Mouse (Mus musculus) CH12.LX (cell line): ENCODE measurements around the gene Myo18a. TPM values are rescaled to one million over a fixed set of nuclear protein-coding genes. Genes with fewer than 3 reads are reported as not detected.

Experiments used
- DNase-seq: peaks from one replicate; pipeline ENCODE4 v3.0.0-alpha.2; 2013; ENCODE audit errors: extremely low read depth
- H3K27ac ChIP-seq: 2 replicates; pipeline ENCODE4 v1.5.1; 2012; ENCODE audit warnings: low read depth, mild to moderate bottlenecking, control low read depth, moderate library complexity; ENCODE audit not compliant: insufficient read depth
- H3K27me3 ChIP-seq: replicated peaks from 2 replicates; pipeline ENCODE3; 2012; ENCODE audit warnings: inconsistent platforms
- H3K36me3 ChIP-seq, 2 experiments: replicated peaks in 1 of 2; 2 replicates each; pipeline versions ENCODE3 to v1.6.1; 2012; ENCODE audit warnings: inconsistent platforms in 1 of 2, low read length in 1 of 2, mild to moderate bottlenecking in 1 of 2, mixed read lengths in 1 of 2, moderate library complexity in 1 of 2; ENCODE audit not compliant: control insufficient read depth in 1 of 2, insufficient read depth in 1 of 2
- H3K4me1 ChIP-seq, 2 experiments: 2 replicates each; pipeline ENCODE4 v1.6.1; 2012; ENCODE audit warnings: inconsistent platforms in 1 of 2, moderate library complexity in 1 of 2; ENCODE audit not compliant: insufficient read depth in 2 of 2, control insufficient read depth in 1 of 2
- H3K4me2 ChIP-seq: 2 replicates; pipeline ENCODE4 v1.6.1; 2012; ENCODE audit warnings: low read depth, mild to moderate bottlenecking, control low read depth; ENCODE audit not compliant: poor library complexity, insufficient read depth, severe bottlenecking
- H3K4me3 ChIP-seq, 3 experiments: fragments of 150-350 bp in 1 of 3; sonication (generic) in 1 of 3; replicated peaks in 1 of 3; 2 replicates each; pipeline versions ENCODE3 to v1.5.1; 2011 to 2012; ENCODE audit warnings: low read depth in 2 of 3, low read length in 2 of 3, mild to moderate bottlenecking in 2 of 3, moderate library complexity in 2 of 3, control low read depth in 1 of 3, improper control_type of control experiment in 1 of 3, inconsistent platforms in 1 of 3, mixed read lengths in 1 of 3; ENCODE audit not compliant: poor library complexity in 1 of 3
- H3K79me2 ChIP-seq: replicated peaks from 2 replicates; pipeline ENCODE4 v1.6.1; 2012; ENCODE audit warnings: mild to moderate bottlenecking, moderate library complexity; ENCODE audit not compliant: control insufficient read depth, poor library complexity, insufficient read depth, severe bottlenecking; ENCODE audit errors: extremely low read depth
- H3K9ac ChIP-seq: 2 replicates; pipeline ENCODE4 v1.6.1; 2012; ENCODE audit warnings: low read depth, mild to moderate bottlenecking, control low read depth, moderate library complexity; ENCODE audit not compliant: insufficient read depth
- H3K9me3 ChIP-seq: replicated peaks from 2 replicates; pipeline ENCODE3; 2012; ENCODE audit warnings: low read length, inconsistent platforms, mixed read lengths
- CHD1 ChIP-seq: IDR thresholded peaks from 2 replicates; pipeline ENCODE4 v1.6.1; 2012; ENCODE audit warnings: low read depth, low read length, improper control_type of control experiment, inconsistent platforms
- CTCF ChIP-seq, 2 experiments: IDR thresholded peaks in 1 of 2; conservative IDR thresholded peaks in 1 of 2; 2 replicates each; pipeline ENCODE4 v1.5.1; 2011 to 2012; ENCODE audit warnings: low read depth in 2 of 2, low read length in 2 of 2, improper control_type of control experiment in 1 of 2, inconsistent platforms in 1 of 2, mild to moderate bottlenecking in 1 of 2, moderate library complexity in 1 of 2
- E2F4 ChIP-seq: IDR thresholded peaks from 2 replicates; pipeline ENCODE4 v1.6.1; 2011; ENCODE audit warnings: low read depth, low read length, improper control_type of control experiment; ENCODE audit not compliant: insufficient replicate concordance
- EP300 ChIP-seq: IDR thresholded peaks from 2 replicates; pipeline ENCODE4 v1.6.1; 2011; ENCODE audit warnings: low read length, improper control_type of control experiment
- ETS1 ChIP-seq: conservative IDR thresholded peaks from 2 replicates; pipeline ENCODE4 v1.6.1; 2012; ENCODE audit warnings: low read depth, mild to moderate bottlenecking, inconsistent platforms, low read length, improper control_type of control experiment, moderate library complexity
- GABPA ChIP-seq: IDR thresholded peaks from 2 replicates; pipeline ENCODE4 v1.6.1; 2012; ENCODE audit warnings: low read depth, low read length, improper control_type of control experiment, inconsistent platforms; ENCODE audit not compliant: insufficient replicate concordance
- IRF4 ChIP-seq: IDR thresholded peaks from 2 replicates; pipeline ENCODE4 v1.6.1; 2014; ENCODE audit warnings: low read depth, mild to moderate bottlenecking, inconsistent platforms, low read length, improper control_type of control experiment
- MAFK ChIP-seq: IDR thresholded peaks from 2 replicates; pipeline ENCODE4 v1.6.1; 2011; ENCODE audit warnings: low read length, improper control_type of control experiment; ENCODE audit not compliant: insufficient replicate concordance
- MAZ ChIP-seq: IDR thresholded peaks from 2 replicates; pipeline ENCODE4 v1.6.1; 2012; ENCODE audit warnings: low read depth, mild to moderate bottlenecking, inconsistent platforms, low read length, improper control_type of control experiment, moderate library complexity
- NRF1 ChIP-seq: IDR thresholded peaks from 2 replicates; pipeline ENCODE4 v1.6.1; 2014; ENCODE audit warnings: low read depth, mild to moderate bottlenecking, inconsistent platforms, low read length, improper control_type of control experiment, moderate library complexity
- RAD21 ChIP-seq: IDR thresholded peaks from 2 replicates; pipeline ENCODE4 v1.6.1; 2011; ENCODE audit warnings: low read depth, mild to moderate bottlenecking, low read length, improper control_type of control experiment, moderate library complexity
- SIN3A ChIP-seq: IDR thresholded peaks from 2 replicates; pipeline ENCODE4 v1.6.1; 2012; ENCODE audit warnings: low read length, improper control_type of control experiment, inconsistent platforms
- TCF12 ChIP-seq: IDR thresholded peaks from 2 replicates; pipeline ENCODE4 v1.6.1; 2014; ENCODE audit warnings: low read depth, mild to moderate bottlenecking, inconsistent platforms, low read length, improper control_type of control experiment
- USF1 ChIP-seq: IDR thresholded peaks from 2 replicates; pipeline ENCODE4 v1.6.1; 2014; ENCODE audit warnings: low read depth, mild to moderate bottlenecking, inconsistent platforms, low read length, improper control_type of control experiment
- USF2 ChIP-seq: conservative IDR thresholded peaks from 2 replicates; pipeline ENCODE4 v1.6.1; 2011; ENCODE audit warnings: low read depth, low read length, improper control_type of control experiment
- ZMIZ1 ChIP-seq: IDR thresholded peaks from 2 replicates; pipeline ENCODE4 v1.6.1; 2012; ENCODE audit warnings: low read depth, mild to moderate bottlenecking, inconsistent platforms, low read length, improper control_type of control experiment
- ZNF384 ChIP-seq: IDR thresholded peaks from 2 replicates; pipeline ENCODE4 v1.6.1; 2012; ENCODE audit warnings: low read depth, low read length, improper control_type of control experiment, inconsistent platforms
- dilution Hi-C: fragments of 300-500 bp; cut with MboI; formaldehyde crosslinking; loops from 2 replicates; pipeline ENCODE4 v1.14.3; 2020; ENCODE audit warnings: low sequenced_read_pairs; ENCODE audit not compliant: extremely low pct_unique_long_range_greater_than_20kb, extremely low pct_ligation_motif_present
- in situ Hi-C: fragments of 300-500 bp; cut with MboI; formaldehyde crosslinking; loops from 3 replicates; pipeline ENCODE4 v1.14.3; 2019; ENCODE audit warnings: low sequenced_read_pairs, low pct_ligation_motif_present, low pct_unique_long_range_greater_than_20kb, mixed read lengths
- polyA plus RNA-seq: library from polyadenylated mRNA; unstranded; fragments of >175 nt; gene quantifications from 2 replicates; pipeline ENCODE4 v1.2.1, GENCODE M21; 2012; ENCODE audit warnings: low read depth; ENCODE audit not compliant: insufficient read length
- total RNA-seq, 2 experiments: library from RNA; depleted of rRNA; stranded (reverse); fragments of 300-350 nt in 1 of 2; fragments of >200 nt in 1 of 2; gene quantifications; 2 replicates each; pipeline ENCODE4 v1.2.3; 2012 to 2014

The Myo18a gene
- total and polyA plus RNA-seq, 3 experiments: 6.3 to 24.8 (median 16.8) TPM

- no peaks in the 10 kb centered on the region for H3K27me3 ChIP-seq
- H3K9me3 ChIP-seq: no peaks in the 10 kb centered on the region
- no peak overlapping the region for H3K27ac ChIP-seq
- H3K4me3 ChIP-seq: no peak overlapping the region
- H3K36me3 ChIP-seq: peaks cover 58 to 93% of the 10 kb centered on the region in 2 experiments
- TF ChIP-seq E2F4 (no peak), GABPA (no peak)
- H3K4me2 ChIP-seq: no peak overlapping the region
- peaks cover 0 to 21% of the 10 kb centered on the region in 2 experiments; a peak in 2 of 4 replicates for H3K4me1 ChIP-seq
- H3K79me2 ChIP-seq: no peaks in the 10 kb centered on the region
- in situ Hi-C loops (no loop called here), dilution Hi-C loops (no loop called here)
- H3K9ac ChIP-seq: no peak overlapping the region
- DNase-seq: no peak
These were observed 87.6 kb downstream of the Myo18a start for GRCm38 (mm10) chr11:77850401-77851244.

DNA sequence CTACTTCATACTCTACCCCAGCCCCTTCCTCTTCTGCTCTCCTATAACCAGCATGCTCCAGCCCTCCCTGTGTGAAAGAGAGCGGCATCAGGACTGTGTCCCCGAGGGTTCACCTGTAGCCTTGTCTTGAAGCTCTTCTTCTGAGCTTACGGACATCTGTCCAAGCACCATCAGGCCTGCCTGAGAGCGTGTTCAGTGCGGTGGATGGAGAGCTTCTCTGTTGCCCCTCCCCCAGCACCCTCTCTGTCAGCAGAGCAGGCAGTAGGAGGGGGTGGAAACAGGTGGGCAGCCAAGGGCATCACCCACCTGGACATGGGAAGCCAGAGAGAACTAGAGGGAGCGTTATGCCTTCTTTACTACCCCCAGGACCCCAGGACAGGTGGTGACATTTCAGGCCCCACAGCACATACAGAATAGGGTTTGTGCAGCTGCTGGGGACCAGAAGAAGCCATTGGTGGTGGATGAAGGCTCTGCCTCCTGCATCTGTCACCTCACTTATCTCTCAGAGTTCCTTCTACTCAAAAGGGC is 88.5 kb downstream of the Myo18a start:
- Histone ChIP-seq H3K27ac (no peak overlapping the region), H3K27me3 (no peaks in the 10 kb centered on the region), H3K4me1 (peaks cover 0 to 21% of the 10 kb centered on the region in 2 experiments; a peak in 2 of 4 replicates), H3K79me2 (no peaks in the 10 kb centered on the region), H3K9ac (no peak overlapping the region), H3K4me2 (no peak overlapping the region), H3K4me3 (no peak overlapping the region), H3K9me3 (no peaks in the 10 kb centered on the region)
- dilution Hi-C loops: no loop called here
- in situ Hi-C loops: no loop called here
- no peak for TF ChIP-seq E2F4
- TF ChIP-seq MAZ: no peak
- TF ChIP-seq ZMIZ1: no peak
- TF ChIP-seq GABPA: no peak
- TF ChIP-seq NRF1: no peak
- no peak for TF ChIP-seq TCF12
- TF ChIP-seq RAD21: no peak
- TF ChIP-seq SIN3A: no peak
- TF ChIP-seq EP300: no peak
- no peak for TF ChIP-seq CHD1
- no peak for TF ChIP-seq USF2
- no peak for TF ChIP-seq CTCF (conservative IDR thresholded peaks at IDR 0.05 in 1 of 2, IDR thresholded peaks at IDR 0.05 in 1 of 2; ENCODE audit: low read depth in 2 of 2, low read length in 2 of 2)
- no peak for TF ChIP-seq MAFK
- no peak for TF ChIP-seq IRF4
- TF ChIP-seq USF1: no peak
- TF ChIP-seq ZNF384: no peak
- TF ChIP-seq ETS1: no peak
- TF ChIP-seq, all 38 proteins: peak for 0
- H3K36me3 ChIP-seq: peaks cover 49 to 93% of the 10 kb centered on the region in 2 experiments
- DNase-seq: no peak
